Mouse (Mus musculus) splenic B cell, adult 2 months (primary cell): ENCODE data around the gene Efnb3.

Experiments used
- DNase-seq: peaks from one replicate; pipeline ENCODE4 v3.0.0-alpha.2; 2011; ENCODE audit warnings: low read depth, low spot score
- H3K27me3 ChIP-seq: 2 replicates; pipeline ENCODE4 v1.6.1; 2012; ENCODE audit warnings: mild to moderate bottlenecking, low read length, moderate library complexity, mixed read lengths; ENCODE audit not compliant: control insufficient read depth, poor library complexity, insufficient read depth, severe bottlenecking
- H3K36me3 ChIP-seq: 2 replicates; pipeline ENCODE4 v1.6.1; 2012; ENCODE audit warnings: mild to moderate bottlenecking, low read length, moderate library complexity, mixed read lengths; ENCODE audit not compliant: control insufficient read depth, poor library complexity, insufficient read depth, severe bottlenecking

The Efnb3 gene

DNA sequence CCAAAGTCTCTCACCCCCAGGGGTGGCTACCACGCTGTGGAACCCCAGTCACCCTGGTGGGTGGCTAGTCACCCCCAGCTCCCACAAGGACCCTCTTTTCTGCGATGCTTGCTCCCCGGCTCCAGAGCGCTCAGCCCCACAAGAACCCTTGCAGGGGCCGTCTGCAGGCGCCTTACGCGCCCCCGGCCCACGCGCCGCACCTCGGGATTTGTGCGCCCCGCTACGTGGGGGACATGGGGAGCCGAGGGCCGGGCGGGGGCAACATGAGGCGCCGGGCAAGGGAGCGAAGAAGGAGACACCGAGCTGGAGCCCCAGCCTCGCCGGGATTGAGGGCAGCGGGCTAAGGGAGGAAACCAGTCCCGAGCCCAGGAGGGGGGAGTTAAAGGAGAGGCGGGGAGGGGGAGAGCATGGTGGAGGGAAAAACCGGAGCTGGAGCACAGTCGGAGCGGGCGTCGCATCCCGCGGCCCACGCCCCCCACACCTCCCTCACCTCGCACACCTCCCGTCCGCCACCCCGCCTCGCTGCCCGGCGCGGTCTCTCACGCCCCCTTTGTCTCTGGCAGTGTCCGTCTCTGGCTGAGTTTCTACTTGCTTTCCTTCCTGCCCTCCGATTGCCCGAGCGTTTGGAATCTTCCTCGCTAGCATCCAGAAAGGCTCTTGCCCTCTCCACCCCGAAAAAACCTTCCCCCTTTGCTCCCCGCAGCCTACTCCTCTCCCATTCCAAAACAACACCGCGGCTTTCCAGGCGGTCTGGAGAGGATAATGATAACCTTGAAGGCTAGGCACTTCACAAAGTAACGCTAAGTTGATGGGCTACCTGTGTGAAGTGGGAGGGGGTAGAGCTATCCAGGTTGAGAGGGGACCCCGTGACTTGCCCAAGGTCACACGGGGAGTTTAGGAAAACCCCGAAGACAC is at the start of gene Efnb3:
Efnb3 (minus strand) TSS at position 355 of the 915 bp plus-strand sequence.
- no peaks in the 10 kb centered on the region for H3K27me3 ChIP-seq
- no peak for DNase-seq
- H3K36me3 ChIP-seq = peaks cover 14% of the 10 kb centered on the region

GRCm38 (mm10) chr11:69609416-69609815 is 49.4 kb upstream of the Efnb3 start:
- no peak for DNase-seq

DNA sequence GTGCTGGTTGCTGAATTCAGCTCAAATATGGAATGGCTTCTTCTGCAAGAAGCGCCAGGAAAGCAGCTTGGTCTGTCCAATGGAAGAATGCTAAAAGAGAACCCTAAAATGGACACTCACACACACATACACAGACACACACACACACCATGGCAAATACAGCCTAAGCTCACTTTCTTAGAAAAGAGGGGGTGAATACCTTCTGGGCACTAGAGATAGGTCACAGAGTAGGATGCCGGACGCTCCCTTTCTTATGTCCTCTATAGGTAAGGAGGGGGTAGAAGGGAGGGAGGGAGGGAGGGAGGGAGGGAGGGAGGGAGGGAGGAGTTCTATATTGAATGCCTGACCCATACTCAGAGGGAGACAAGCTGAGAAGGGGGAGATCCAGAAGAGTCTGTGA is 48.5 kb upstream of the Efnb3 start:
- Histone ChIP-seq H3K27me3 (peaks cover 3% of the 10 kb centered on the region), H3K36me3 (no peaks in the 10 kb centered on the region)
- DNase-seq = no peak

More at GRCm38 (mm10) chr11:69609416-69609815, 49.4 kb upstream of the Efnb3 start:
- H3K27me3 ChIP-seq = peaks cover 3% of the 10 kb centered on the region
- H3K36me3 ChIP-seq = no peaks in the 10 kb centered on the region

GRCm38 (mm10) chr11:69606832-69607231 is 46.8 kb upstream of the Efnb3 start:
- no peak for DNase-seq
- Histone ChIP-seq H3K36me3 (no peaks in the 10 kb centered on the region), H3K27me3 (peaks cover 3% of the 10 kb centered on the region)

GRCm38 (mm10) chr11:69606491-69606795 is 46.4 kb upstream of the Efnb3 start:
- Histone ChIP-seq H3K27me3 (peaks cover 1% of the 10 kb centered on the region), H3K36me3 (no peaks in the 10 kb centered on the region)
- DNase-seq = no peak

- Histone ChIP-seq H3K36me3 (no peaks in the 10 kb centered on the region), H3K27me3 (no peaks in the 10 kb centered on the region; the same call in 1 of the 2 replicates)
- peak; percentile 71 for DNase-seq
Measured at GRCm38 (mm10) chr11:69605726-69606490, 45.9 kb upstream of the Efnb3 start, which contains the start of gene Atp1b2. Gene Atp1b2 (minus strand): TSS chr11:69605942.

DNA sequence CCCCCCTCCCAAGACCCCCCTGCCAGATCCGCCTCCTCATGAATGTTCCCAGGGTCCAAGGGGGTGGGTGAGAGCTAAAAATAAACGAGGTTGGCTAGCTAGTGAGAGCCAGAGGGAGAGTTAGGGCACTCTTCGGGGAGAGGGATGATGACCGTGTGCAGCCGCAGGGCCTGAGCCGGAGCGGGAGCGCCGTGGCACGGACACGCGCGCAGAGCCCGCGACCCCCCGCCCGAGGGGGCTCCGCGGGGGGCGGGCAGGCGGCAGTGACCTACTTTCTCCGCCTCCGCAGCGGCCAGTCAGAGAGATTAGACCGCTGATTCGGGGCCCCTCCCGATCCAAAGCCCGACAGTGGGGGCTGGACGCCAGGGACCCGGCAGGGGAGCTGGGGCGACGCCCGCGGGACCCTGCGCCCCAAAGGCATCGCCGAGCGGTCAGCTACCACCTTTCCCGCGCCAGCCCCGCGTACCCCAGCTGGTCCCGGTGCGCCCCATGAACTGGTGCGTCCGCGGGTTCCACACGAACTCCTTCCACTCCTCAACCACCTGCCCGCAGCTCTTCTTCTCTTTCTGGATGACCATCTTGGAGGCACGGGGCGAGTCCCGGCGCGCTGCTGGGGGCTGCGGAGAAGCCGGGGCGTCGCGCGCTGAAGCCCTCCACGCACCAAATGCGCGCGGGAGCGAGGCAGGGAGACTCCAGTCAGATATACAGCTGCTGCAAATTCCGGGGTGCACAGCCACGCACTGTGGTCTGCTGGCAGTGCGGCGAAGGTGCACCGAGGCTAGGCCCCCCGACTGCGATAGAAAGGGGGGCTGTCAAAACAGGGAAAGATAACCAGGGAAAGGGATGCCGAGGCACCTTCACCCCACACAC is 45.0 kb upstream of the Efnb3 start:
- H3K36me3 ChIP-seq = no peaks in the 10 kb centered on the region
- DNase-seq = no peak
- no peaks in the 10 kb centered on the region; the same call in 1 of the 2 replicates for H3K27me3 ChIP-seq

GRCm38 (mm10) chr11:69604347-69604746 is 44.3 kb upstream of the Efnb3 start:
- Histone ChIP-seq H3K36me3 (no peaks in the 10 kb centered on the region), H3K27me3 (no peaks in the 10 kb centered on the region; the same call in 1 of the 2 replicates)
- DNase-seq = no peak

DNA sequence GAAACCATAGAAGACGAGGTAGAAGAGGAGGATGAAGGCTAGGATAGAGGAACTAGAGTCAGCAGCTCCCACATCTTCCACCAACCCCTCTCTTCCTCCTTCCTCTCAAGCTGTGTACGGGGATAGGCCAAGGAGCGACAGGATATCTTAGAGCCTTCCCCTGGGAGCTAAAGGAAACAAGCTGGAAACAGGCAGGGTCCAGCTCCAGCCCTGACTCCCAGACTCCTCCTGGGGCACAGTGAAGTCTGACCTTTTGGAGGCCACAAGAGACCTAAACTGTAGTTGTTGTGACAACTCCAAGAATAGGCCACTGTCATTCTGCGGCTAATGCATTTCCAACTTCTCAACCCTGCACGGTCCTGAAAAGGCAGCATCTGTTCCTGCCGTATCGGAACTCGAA is 43.5 kb upstream of the Efnb3 start:
- Histone ChIP-seq H3K36me3 (no peaks in the 10 kb centered on the region), H3K27me3 (no peaks in the 10 kb centered on the region; the same call in 1 of the 2 replicates)
- no peak for DNase-seq

GRCm38 (mm10) chr11:69601768-69602167 is 41.8 kb upstream of the Efnb3 start:
- Histone ChIP-seq H3K27me3 (no peaks in the 10 kb centered on the region; the same call in 1 of the 2 replicates), H3K36me3 (no peaks in the 10 kb centered on the region)
- no peak for DNase-seq

GRCm38 (mm10) chr11:69600098-69600497 is 40.1 kb upstream of the Efnb3 start:
- Histone ChIP-seq H3K27me3 (no peaks in the 10 kb centered on the region; the same call in 1 of the 2 replicates), H3K36me3 (no peaks in the 10 kb centered on the region)
- DNase-seq = no peak

DNA sequence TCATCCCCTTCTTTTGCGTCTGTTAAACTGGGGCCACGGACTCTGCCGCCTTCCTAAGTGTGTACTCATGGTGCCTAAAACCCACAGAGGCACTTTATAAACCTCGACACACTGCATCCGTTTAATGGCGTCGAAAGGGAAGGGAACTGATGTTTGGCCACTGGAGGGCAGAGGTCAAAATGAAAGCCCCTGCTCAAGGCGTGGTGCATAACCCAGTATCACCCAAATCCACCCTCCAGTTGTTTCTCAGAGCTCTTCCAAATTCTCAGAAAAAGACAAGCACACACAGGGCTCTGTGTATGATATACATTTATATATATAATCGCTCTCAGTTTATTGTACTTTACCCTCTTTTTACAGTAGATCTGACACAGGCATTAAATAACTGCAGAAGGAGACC is 39.4 kb upstream of the Efnb3 start:
- H3K27me3 ChIP-seq = no peaks in the 10 kb centered on the region; the same call in 1 of the 2 replicates
- DNase-seq = no peak
- no peaks in the 10 kb centered on the region for H3K36me3 ChIP-seq

DNA sequence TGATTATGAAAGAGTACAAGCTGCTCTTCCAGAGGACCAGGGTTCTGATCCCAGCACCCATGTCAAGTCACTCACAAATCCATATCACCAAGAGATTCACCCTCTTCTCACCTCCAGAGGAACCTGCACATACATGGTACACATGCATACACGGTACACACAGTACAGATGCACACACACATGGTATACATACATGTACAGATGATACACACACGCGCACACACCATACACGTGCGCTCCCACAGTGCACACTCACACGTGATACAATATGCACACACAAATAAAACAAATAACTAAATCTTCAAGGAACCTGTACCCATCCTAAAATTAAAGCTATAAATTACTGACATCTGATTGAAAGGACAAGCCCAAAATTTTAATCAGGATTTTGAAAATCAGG is 34.8 kb upstream of the Efnb3 start:
- no peaks in the 10 kb centered on the region for H3K27me3 ChIP-seq
- peaks cover 4% of the 10 kb centered on the region; the same call in 1 of the 2 replicates for H3K36me3 ChIP-seq
- no peak for DNase-seq

DNA sequence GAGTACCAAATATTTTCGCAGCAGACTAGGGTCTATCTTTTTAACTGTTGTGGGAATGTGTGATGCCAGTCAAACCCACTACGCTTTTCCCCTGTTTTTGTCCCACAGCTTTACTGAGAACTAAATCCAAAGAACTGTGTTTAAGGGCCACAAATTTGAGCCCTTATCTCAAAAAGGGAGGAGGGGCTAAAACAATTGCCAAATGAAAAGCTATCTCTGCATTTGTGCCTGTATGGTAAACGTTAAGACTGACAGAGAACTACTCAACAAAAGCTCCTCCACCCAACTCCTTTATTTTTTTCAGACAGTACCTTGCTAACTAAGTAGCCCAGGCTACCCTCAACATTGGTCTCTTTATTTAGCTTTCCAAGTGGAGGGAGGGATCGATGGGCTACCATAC is 32.8 kb upstream of the Efnb3 start:
- H3K27me3 ChIP-seq = no peaks in the 10 kb centered on the region
- no peak for DNase-seq

More for the DNA sequence above, 32.8 kb upstream of the Efnb3 start:
- H3K36me3 ChIP-seq = peaks cover 4% of the 10 kb centered on the region; the same call in 1 of the 2 replicates
